Mouse (Mus musculus): ENCODE measurements around the gene Mybpc2.

DNA sequence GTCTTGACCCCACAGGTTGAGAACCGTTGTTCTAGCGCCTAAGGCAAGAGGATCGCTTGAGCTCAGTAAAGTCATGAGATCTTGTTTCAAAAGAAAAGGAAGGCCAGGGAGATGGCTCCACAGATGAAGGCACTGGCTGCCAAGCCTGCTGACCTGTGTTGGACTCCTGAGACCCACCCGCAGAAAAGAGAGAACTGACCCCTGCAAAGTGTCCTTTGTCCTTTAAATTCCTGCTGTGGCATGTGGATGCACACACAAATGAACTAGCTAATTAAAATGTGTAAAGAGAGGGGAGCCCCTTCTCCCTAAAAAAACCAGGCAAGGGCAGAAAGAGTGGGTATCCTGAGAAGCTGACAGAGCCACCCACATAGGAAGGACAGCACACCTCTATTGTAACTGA, 47.4 kb upstream of the Mybpc2 start:
- TF ChIP-seq MAFK (IDR thresholded peaks at IDR 0.05; ENCODE audit: insufficient read depth, low read depth, low read length) (no peak), ZNF384 (IDR thresholded peaks at IDR 0.05; ENCODE audit: low read depth, low read length) (no peak), HCFC1 (IDR thresholded peaks at IDR 0.05; ENCODE audit: borderline replicate concordance, insufficient read depth, low read length) (no peak), ZC3H11A (IDR thresholded peaks at IDR 0.05; ENCODE audit: borderline replicate concordance, low read depth, low read length) (no peak)

All from ES-E14 (cell line).